Mouse (Mus musculus) midbrain, embryonic 10.5 days (tissue): ENCODE data around the gene F2rl3. TPM values are rescaled to one million over a fixed set of nuclear protein-coding genes. Genes with fewer than 3 reads are reported as not detected.

Source experiments
- DNase-seq: peaks from one replicate; pipeline ENCODE4 v3.0.0-alpha.2; 2017; ENCODE audit warnings: low spot score
- H3K27ac ChIP-seq: fragments of 300-500 bp; sonication (generic); replicated peaks from 2 replicates; pipeline ENCODE4 v1.5.1; 2016; ENCODE audit warnings: mild to moderate bottlenecking
- H3K27me3 ChIP-seq: fragments of 300-500 bp; sonication (generic); 2 replicates; pipeline ENCODE4 v1.6.1; 2016; ENCODE audit warnings: low read depth, mild to moderate bottlenecking; ENCODE audit not compliant: poor library complexity, severe bottlenecking
- H3K36me3 ChIP-seq: fragments of 300-500 bp; sonication (generic); 2 replicates; pipeline ENCODE4 v1.6.1; 2016; ENCODE audit warnings: mild to moderate bottlenecking, moderate library complexity
- H3K4me1 ChIP-seq: fragments of 300-500 bp; sonication (generic); 2 replicates; pipeline ENCODE4 v1.6.1; 2016
- H3K4me3 ChIP-seq: fragments of 300-500 bp; sonication (generic); 2 replicates; pipeline ENCODE4 v1.5.1; 2016; ENCODE audit warnings: mild to moderate bottlenecking, moderate library complexity
- H3K9me3 ChIP-seq: fragments of 300-500 bp; sonication (generic); replicated peaks from 2 replicates; pipeline ENCODE4 v1.6.1; 2016; ENCODE audit warnings: mild to moderate bottlenecking
- WGBS: fragments of 180-500 bp; shearing (Covaris S2); methylation state at CpG from one replicate; pipeline ENCODE4 v1.1.7; 2016; 5-methylcytosine and 5-hydroxymethylcytosine counted together
- polyA plus RNA-seq: library from polyadenylated mRNA; unstranded; fragments of >200 nt; fragmentation: Nextera tagmentation; extraction: Ambion mirVana; gene quantifications from 2 replicates; pipeline ENCODE4 v1.2.1, GENCODE M21; 2016

F2rl3 gene
- polyA plus RNA-seq, 1 experiment from 2014 or later = 2.4 TPM

- 84% methylated on average over 2 of the region's 2 CpGs for WGBS
Measured at GRCm38 (mm10) chr8:72801583-72801982, 39.9 kb downstream of the F2rl3 start.

GRCm38 (mm10) chr8:72812690-72813089 lies 51.0 kb downstream of the F2rl3 start:
- no peak overlapping the region for H3K4me3 ChIP-seq
- no peaks in the 10 kb centered on the region for H3K9me3 ChIP-seq
- H3K27me3 ChIP-seq = no peaks in the 10 kb centered on the region
- no peak overlapping the region for H3K27ac ChIP-seq
- DNase-seq = no peak
- 89% methylated on average over 3 of the region's 3 CpGs for WGBS
- peaks cover 15% of the 10 kb centered on the region for H3K36me3 ChIP-seq
- no peaks in the 10 kb centered on the region for H3K4me1 ChIP-seq

More at GRCm38 (mm10) chr8:72801583-72801982, 39.9 kb downstream of the F2rl3 start:
- Histone ChIP-seq H3K9me3 (0 out of 2 replicates have a peak, but pooled peaks cover 5% of the 10 kb centered on the region), H3K4me3 (no peak overlapping the region), H3K4me1 (no peaks in the 10 kb centered on the region), H3K36me3 (no peaks in the 10 kb centered on the region), H3K27ac (no peak overlapping the region), H3K27me3 (no peaks in the 10 kb centered on the region)
- DNase-seq = no peak

Other genes starting within 250 kb of the F2rl3 start
- 19.0 and 19.9 TPM in 2 replicates for gene Med26, start 213.6 kb upstream of the F2rl3 start, polyA plus RNA-seq
- gene Smim7, start 190.8 kb upstream of the F2rl3 start, polyA plus RNA-seq = 126 and 127 TPM in 2 replicates
- gene Tmem38a, start 189.8 kb upstream of the F2rl3 start, polyA plus RNA-seq = 10.3 and 10.5 TPM in 2 replicates
- not detected in 2 replicates for gene Nwd1, start 115.2 kb upstream of the F2rl3 start, polyA plus RNA-seq
- gene Sin3b, start 38.6 kb upstream of the F2rl3 start, polyA plus RNA-seq = 151 and 164 TPM in 2 replicates